Mouse (Mus musculus) thymus, adult 2 months (tissue): ENCODE data around the gene Antxr1. TPM values are rescaled to one million over a fixed set of nuclear protein-coding genes. Genes with fewer than 3 reads are reported as not detected.

ENCODE experiments used
- DNase-seq: peaks from one replicate; pipeline ENCODE4 v3.0.0; 2021
- H3K27ac ChIP-seq: fragments of 200-500 bp; 2 replicates; pipeline ENCODE4 v1.5.1; 2012; ENCODE audit warnings: low read length, control low read depth; ENCODE audit not compliant: control insufficient read depth, insufficient read depth
- H3K27me3 ChIP-seq: fragments of 200-500 bp; 2 replicates; pipeline ENCODE4 v1.6.1; 2012; ENCODE audit warnings: mild to moderate bottlenecking, low read length, moderate library complexity, mixed read lengths; ENCODE audit not compliant: control insufficient read depth, insufficient read depth
- H3K36me3 ChIP-seq: fragments of 200-500 bp; 2 replicates; pipeline ENCODE4 v1.6.1; 2012; ENCODE audit warnings: mild to moderate bottlenecking, low read length, moderate library complexity; ENCODE audit not compliant: control insufficient read depth, insufficient read depth
- H3K4me1 ChIP-seq: fragments of 200-500 bp; replicated peaks from 2 replicates; pipeline ENCODE4 v1.6.1; 2012; ENCODE audit warnings: low read length; ENCODE audit not compliant: control insufficient read depth, insufficient read depth
- H3K4me3 ChIP-seq: fragments of 200-500 bp; 2 replicates; pipeline ENCODE4 v1.5.1; 2012; ENCODE audit warnings: mild to moderate bottlenecking, low read length, control low read depth, moderate library complexity; ENCODE audit not compliant: control insufficient read depth, insufficient read depth
- CTCF ChIP-seq: fragments of 200-500 bp; IDR thresholded peaks from 2 replicates; pipeline ENCODE4 v1.5.1; 2012; ENCODE audit warnings: mild to moderate bottlenecking, control low read depth, low read length, moderate library complexity, borderline replicate concordance; ENCODE audit not compliant: control insufficient read depth, poor library complexity, insufficient read depth; ENCODE audit errors: extremely low read depth
- POLR2A ChIP-seq: fragments of 200-500 bp; IDR thresholded peaks from 2 replicates; pipeline ENCODE4 v1.6.1; 2012; ENCODE audit warnings: mild to moderate bottlenecking, low read length, control low read depth, moderate library complexity; ENCODE audit not compliant: control insufficient read depth, poor library complexity, insufficient read depth; ENCODE audit errors: extremely low read depth
- WGBS: fragments of 180-500 bp; shearing (Covaris S2); methylation state at CpG from one replicate; pipeline ENCODE4 v1.1.7; 2018; 5-methylcytosine and 5-hydroxymethylcytosine counted together
- polyA plus RNA-seq: library from polyadenylated mRNA; depleted of rRNA; stranded (reverse); fragments of >200 nt; gene quantifications from 2 replicates; pipeline ENCODE4 v1.2.3, GENCODE M21; 2012

The Antxr1 gene
- polyA plus RNA-seq, 1 experiment, result 3.7 TPM

- no peaks in the 10 kb centered on the region for H3K36me3 ChIP-seq
- WGBS, result 92% methylated on average over 12 of the region's 12 CpGs
- H3K4me1 ChIP-seq, result 0 out of 2 replicates have a peak, but pooled peaks cover 2% of the 10 kb centered on the region
- no peaks in the 10 kb centered on the region for H3K27me3 ChIP-seq
- TF ChIP-seq CTCF, result no peak
- TF ChIP-seq POLR2A, result no peak
- no peak overlapping the region for H3K4me3 ChIP-seq
- no peak for DNase-seq
- no peak overlapping the region for H3K27ac ChIP-seq
Measured at GRCm38 (mm10) chr6:87139796-87140553, 195.6 kb downstream of the Antxr1 start.

- H3K27me3 ChIP-seq, result no peaks in the 10 kb centered on the region
- H3K36me3 ChIP-seq, result no peaks in the 10 kb centered on the region
- DNase-seq, result no peak
- WGBS, result 85% methylated on average over 5 of the region's 5 CpGs
- no peak for TF ChIP-seq CTCF
- TF ChIP-seq POLR2A, result no peak
- no peak overlapping the region for H3K4me3 ChIP-seq
- H3K27ac ChIP-seq, result no peak overlapping the region
- 0 out of 2 replicates have a peak, but pooled peaks cover 2% of the 10 kb centered on the region for H3K4me1 ChIP-seq
Measured at GRCm38 (mm10) chr6:87138479-87138878, 197.1 kb downstream of the Antxr1 start.

DNA sequence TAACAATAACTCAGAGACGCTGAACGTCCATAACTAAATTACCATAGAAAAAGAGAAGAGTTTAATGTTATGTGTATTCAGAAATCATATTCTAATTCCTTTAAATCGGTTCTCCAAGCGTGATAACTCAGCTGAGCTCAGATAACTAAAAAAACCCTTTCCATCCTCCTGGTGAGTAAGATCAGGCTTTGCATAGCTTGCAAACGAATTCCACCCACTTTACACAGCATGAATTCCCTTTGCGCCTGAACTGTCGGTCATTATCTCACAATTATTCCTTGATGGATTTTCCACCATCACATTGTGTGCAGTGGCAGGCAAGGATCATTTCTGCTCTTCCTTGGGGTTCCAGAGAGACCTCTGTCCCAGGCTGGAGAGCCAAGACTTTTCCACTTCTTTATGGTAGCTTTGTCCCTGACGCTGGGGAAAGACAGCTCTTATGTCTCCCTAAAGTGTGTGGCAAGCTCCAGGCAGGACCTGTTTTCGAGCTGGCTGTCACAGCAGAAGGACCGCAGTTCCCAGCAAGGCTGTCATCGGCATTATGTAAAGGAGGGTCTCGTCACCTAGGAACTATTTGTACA, 201.6 kb downstream of the Antxr1 start:
- Histone ChIP-seq H3K4me1 (peaks cover 12% of the 10 kb centered on the region), H3K4me3 (no peak overlapping the region), H3K27me3 (no peaks in the 10 kb centered on the region), H3K36me3 (no peaks in the 10 kb centered on the region), H3K27ac (no peak overlapping the region)
- 96% methylated on average over 12 of the region's 12 CpGs for WGBS
- DNase-seq, result no peak
- TF ChIP-seq CTCF (no peak), POLR2A (no peak)

GRCm38 (mm10) chr6:87133520-87133919, 202.1 kb downstream of the Antxr1 start:
- TF ChIP-seq POLR2A (no peak), CTCF (no peak)
- H3K4me3 ChIP-seq, result no peak overlapping the region

GRCm38 (mm10) chr6:87131078-87131477, 204.5 kb downstream of the Antxr1 start:
- H3K27me3 ChIP-seq, result no peaks in the 10 kb centered on the region
- 88% methylated on average over 1 of the region's 1 CpGs for WGBS
- DNase-seq, result no peak
- TF ChIP-seq POLR2A (no peak), CTCF (no peak)
- H3K4me1 ChIP-seq, result peaks cover 12% of the 10 kb centered on the region
- H3K4me3 ChIP-seq, result no peak overlapping the region
- H3K27ac ChIP-seq, result no peak overlapping the region
- no peaks in the 10 kb centered on the region for H3K36me3 ChIP-seq

More at GRCm38 (mm10) chr6:87133520-87133919, 202.1 kb downstream of the Antxr1 start:
- no peaks in the 10 kb centered on the region for H3K36me3 ChIP-seq
- DNase-seq, result no peak
- 96% methylated on average over 3 of the region's 3 CpGs for whole genome bisulfite sequencing
- H3K27me3 ChIP-seq, result no peaks in the 10 kb centered on the region
- peaks cover 12% of the 10 kb centered on the region for H3K4me1 ChIP-seq
- H3K27ac ChIP-seq, result no peak overlapping the region

DNA sequence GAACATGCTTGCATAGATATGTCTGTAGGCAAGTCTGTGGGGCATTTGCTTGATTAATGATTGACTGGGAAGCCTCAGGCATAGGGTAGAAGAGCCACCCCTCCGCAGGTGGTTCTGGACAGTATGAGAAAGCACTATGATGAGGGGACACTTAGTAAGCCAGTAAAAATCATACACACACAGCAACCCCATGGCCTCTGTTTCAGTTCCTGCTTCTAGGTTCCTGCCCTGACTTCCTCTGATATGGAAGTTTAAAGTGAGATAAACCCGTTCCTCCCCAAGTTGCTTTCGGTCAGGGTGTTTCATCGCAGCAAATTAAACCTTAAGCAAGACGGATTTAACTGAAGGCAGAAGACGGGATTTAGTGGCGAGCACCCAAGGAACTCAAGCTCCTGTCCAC, 205.0 kb downstream of the Antxr1 start:
- WGBS, result 93% methylated on average over 7 of the region's 7 CpGs
- no peaks in the 10 kb centered on the region for H3K36me3 ChIP-seq
- TF ChIP-seq CTCF (no peak), POLR2A (no peak)
- H3K27me3 ChIP-seq, result no peaks in the 10 kb centered on the region
- DNase-seq, result no peak
- H3K4me1 ChIP-seq, result peaks cover 12% of the 10 kb centered on the region
- no peak overlapping the region for H3K27ac ChIP-seq
- no peak overlapping the region for H3K4me3 ChIP-seq
